Mouse (Mus musculus) right cerebral cortex, postnatal 36 days (tissue): ENCODE results near the gene Akip1.

Experiments used
- DNase-seq, 2 experiments: peaks; one replicate each; pipeline ENCODE4 v3.0.0; 2022; ENCODE audit warnings: low spot score in 2 of 2, mixed read lengths in 1 of 2

Akip1 gene

GRCm38 (mm10) chr7:109703190-109704015 is at the start of gene Akip1, which contains the start of gene St5:
TSS of gene Akip1 (plus strand) at chr7:109703690.
TSS of gene St5 (minus strand) at chr7:109703605.
- DNase-seq = peak; percentile 87 to 88

DNA sequence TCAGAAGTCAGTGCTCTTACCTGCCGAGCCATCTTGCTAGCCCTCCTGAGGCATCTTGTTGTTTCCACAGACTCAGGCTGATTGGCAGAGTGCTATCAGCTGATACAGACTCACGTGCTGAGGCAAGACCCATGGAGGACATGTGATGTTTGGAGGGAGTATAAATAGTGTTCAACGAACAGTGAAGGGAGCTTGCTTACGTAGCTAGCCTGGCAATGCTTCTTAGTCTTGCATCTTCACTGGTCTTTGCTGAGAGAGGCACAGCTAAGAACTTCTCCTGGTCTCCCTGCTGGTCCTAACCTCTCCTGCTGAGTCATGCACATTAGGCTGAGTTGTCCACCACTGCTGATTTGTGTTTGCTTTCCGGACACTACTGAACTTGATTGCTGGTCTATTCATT is 48.6 kb upstream of the Akip1 start:
- DNase-seq = no peak

- no peak for DNase-seq
Observed at GRCm38 (mm10) chr7:109657884-109658283, 45.6 kb upstream of the Akip1 start.

GRCm38 (mm10) chr7:109659278-109659677 is 44.2 kb upstream of the Akip1 start:
- DNase-seq = no peak

- DNase-seq = no peak
Observed at GRCm38 (mm10) chr7:109662626-109663025, 40.9 kb upstream of the Akip1 start.

- no peak for DNase-seq
Observed at GRCm38 (mm10) chr7:109666664-109667063, 36.8 kb upstream of the Akip1 start.

DNA sequence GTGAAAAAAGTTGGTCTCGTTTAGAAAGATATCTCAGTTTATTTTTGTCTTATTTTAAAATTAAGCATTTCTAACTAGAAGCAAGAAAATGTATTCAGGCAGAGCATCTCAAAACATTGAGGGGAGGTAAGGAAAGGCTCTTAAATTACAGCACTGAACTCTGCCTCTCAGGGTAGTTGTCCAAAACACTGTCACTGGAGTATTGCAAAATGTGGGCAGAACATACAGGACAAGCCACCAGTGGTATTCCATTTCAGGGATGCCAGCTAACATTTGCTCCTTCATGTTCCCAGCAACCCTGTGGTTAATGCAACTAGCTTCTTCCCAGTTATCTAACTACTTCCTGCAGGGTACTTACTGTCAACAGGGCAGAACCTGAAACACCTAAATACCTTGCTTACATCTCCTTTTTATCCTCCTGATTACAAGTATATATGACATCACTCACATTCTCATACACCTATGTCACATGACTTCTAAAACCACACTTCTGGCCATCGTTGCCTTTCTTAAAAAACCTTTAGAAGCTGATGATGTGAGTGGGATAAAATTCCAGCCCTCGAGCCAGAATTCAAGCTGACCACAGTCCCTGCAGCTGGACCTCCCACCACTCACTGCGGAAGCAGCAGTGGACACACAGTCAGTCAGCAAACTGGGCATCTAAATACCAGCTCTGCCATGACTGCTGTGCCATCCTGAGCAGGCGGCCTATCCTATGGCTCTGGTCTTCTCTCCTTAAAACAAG is 33.9 kb upstream of the Akip1 start:
- DNase-seq = no peak

DNA sequence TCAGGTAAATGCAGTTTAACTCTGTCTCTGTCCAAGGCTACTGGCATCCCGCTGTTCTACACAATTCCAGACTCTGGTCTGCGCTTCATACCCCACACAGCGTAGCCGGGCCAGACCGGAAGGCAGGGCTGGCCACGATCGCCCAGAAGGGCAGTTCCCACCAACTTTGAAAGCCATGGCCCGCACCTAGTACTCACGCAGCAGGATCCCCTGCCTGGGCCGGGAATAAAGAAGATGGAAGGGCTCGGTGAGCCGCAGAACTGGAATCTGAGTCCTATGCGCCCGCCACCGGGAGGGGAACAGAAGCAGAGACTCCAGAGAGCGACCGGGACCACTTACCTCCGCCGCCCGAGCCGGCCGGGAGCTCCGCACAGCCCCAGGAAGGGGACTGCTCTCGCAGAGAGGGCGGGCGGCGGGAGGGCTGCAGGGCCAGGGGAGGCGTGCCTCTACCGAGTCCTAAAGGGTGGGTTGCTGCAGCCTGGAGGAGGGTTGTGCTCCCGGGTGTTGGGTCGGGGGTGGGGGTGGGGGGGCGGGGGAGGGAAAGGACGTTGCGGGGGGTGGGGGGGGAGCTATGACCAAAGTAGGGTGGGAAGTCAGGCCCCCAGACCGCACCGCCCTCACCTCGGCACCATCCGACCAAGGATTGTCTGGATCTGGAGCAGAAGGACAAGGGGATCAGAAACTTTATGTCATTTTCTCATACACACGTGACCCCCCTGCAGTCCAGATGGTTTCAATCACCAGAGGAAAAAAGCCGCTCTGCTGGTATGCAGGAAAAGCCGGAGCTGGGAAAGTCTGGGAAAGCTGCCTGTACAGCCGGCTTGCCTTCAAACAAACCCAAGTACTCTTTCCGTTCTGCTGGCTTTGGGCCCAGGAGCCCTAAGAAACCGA is 31.7 kb upstream of the Akip1 start:
- peak; percentile 45 to 57 for DNase-seq

DNA sequence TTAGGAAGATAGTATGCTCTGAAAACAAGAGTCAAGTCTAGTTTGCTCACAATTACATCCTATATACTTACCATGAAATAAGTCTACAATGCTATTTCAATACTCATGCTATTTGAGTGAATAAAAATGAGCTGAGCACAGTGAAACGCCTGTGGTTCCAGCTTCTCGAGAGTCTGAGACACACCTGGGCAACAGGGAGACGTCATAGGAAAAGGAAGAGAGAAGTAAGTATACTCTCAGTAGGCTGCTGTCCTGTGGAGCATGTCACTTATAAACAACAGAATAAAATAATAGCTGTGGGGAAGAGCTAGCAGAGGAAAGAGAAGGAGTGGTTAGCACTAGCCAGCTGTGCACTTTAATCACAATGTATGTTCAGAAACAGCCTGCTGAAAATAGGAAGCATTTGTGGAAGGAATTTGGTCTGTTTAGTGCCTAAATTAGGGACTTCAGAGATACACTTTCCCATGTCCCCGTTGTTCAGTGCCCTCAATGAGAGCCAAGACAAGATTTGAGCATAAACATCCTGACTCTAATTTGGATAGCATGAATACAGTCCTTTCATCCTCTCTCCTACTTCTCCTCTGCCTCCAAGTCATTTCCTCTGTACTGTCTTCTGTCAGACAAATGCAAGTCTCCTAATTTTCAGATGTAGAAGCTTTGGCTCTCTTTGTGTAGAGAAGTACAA is 28.4 kb upstream of the Akip1 start:
- no peak for DNase-seq

- DNase-seq = no peak
Observed at GRCm38 (mm10) chr7:109680284-109680683, 23.2 kb upstream of the Akip1 start.

DNA sequence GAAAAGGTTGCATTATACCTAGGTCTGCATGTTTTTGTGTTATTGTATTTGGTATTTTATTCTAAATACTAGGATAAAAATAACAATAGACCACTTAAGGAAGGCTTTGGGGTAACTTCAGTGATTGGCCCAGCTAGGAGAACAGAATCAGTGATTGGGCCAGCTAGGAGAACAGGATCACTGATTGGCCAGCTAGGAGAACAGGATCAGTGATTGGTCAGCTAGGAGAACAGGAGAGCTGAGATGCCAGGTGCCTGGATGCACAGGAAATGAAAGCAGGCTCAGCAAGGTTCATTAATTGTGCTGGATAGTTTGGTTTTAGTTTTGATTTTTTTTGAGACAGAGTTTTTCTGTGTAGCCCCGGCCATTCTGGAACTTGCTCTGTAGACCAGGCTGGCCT is 22.6 kb upstream of the Akip1 start:
- no peak for DNase-seq

DNA sequence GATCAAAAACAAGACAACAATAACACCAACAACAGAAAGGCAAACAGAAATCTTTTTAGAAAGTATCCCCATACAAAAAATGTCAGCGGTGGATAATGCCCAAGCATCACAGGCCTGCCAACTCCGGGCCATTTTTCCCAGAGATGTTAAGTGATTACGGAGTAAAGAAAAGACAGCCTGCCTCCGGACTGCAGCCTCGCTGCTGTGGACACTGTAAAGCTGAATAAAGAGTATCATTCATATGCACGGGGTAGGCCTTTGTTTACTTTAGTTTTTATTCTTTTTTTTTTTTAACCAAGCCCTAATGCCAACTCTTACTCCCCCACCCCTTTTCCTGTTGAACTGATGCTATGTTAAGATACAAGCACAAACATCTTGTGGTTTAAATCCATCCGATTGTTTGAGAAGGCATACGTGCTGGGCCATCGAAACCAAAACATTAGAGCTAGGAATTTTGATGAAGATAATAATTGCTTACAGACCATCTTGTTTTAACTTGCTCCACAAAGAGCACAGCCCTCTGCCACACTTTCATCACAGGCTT is 16.8 kb upstream of the Akip1 start:
- no peak for DNase-seq

GRCm38 (mm10) chr7:109690101-109690500 is 13.4 kb upstream of the Akip1 start:
- no peak for DNase-seq

GRCm38 (mm10) chr7:109690961-109691360 is 12.5 kb upstream of the Akip1 start:
- DNase-seq = no peak

DNA sequence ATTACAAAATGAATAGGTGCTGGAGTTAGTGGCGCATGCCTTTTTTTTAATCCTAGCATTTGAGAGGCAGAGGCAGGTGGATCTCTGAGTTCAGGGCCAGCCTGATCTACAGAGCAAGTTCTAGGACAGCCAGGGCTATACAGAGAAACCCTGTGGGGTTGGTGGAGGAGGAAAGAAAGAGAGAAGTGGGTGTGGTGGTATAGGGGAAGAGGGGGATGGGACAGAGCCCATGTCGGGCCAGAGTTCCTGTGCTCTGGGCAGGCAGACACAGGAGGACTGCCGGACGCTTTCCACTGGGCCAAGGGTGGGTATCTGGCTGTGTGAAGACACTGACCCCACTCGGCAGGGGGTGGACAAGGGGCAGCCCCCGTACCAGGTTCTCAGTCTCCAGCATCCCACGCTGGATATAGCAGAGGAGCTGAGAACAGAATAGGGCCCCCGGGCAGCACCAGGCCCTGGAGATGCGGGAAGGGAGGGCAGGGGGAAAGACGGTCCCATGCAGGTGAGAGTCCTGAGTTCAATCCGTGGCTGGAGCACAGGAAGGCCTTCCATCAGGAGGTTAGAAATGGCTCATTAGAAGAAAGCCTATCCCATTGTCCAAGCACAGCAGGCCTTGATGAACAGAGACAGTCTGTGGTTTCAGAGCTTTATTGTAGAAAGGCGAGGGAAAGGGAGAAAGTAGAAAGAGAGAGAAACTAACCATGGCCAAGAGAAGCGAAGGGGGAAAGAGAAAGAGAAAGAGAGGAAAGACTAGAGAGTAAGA is 8.7 kb upstream of the Akip1 start:
- no peak for DNase-seq

DNA sequence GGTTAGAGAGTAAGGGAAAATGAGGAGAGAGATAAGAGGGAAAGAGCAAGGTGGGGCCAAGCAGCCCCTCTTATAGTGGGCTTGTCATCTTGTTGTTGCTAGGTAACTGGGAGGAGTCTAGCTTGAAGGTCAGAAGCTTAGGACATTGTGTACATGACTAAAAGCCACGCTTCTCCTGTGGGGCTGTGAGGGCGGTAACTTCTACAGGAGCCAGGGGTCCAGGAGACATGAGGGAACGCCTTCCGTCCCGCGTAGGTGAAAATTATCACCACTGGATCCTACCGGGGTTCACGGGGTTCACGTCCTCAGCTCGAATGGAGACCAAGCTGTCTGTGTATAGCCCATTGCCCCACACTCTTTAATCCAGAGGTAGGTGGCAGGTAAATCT is 8.2 kb upstream of the Akip1 start:
- DNase-seq = no peak

DNA sequence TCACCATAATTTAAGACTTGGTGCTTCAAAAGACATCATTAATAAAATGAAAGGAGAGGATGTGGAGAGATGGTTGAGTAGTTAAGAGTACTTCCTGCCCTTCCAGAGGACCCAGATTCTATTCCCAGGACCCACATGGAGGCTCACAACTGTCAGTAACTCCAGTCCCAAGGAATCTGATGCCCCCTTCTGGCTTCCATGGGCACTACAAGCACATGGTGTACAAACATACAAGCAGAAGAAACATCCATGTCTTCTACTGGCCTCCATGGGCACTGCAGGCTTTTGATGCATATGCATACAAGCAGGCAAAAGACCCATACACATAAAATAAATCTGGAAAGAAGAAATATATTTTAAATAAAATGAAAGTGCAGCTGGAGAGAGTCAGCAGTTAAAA is 3.3 kb upstream of the Akip1 start:
- no peak for DNase-seq

- no peak for DNase-seq
Observed at GRCm38 (mm10) chr7:109702721-109703120, 769 bp upstream of the Akip1 start.

DNA sequence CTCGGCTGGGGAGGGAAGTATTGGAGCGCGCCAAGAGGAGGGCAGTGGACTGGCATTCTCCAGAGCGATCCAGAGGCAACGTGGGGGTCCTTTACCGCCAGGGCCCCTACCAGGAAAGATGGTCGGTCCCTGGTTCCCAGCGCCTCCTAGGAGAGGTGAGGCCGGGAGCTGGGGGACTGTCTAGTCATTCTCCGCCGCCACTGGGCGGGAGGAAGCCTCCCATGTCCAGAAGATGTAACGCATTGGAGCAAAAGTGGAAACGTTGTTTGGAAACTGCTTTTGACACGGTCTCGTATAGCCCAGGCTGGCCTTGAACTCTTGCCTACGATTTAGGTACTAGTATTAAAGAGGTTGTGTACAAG is 507 bp downstream of the Akip1 start:
- no peak for DNase-seq

- no peak for DNase-seq
Observed at GRCm38 (mm10) chr7:109704461-109704860, 971 bp downstream of the Akip1 start.
